Mouse (Mus musculus): ENCODE measurements at regions not wholly inside any gene's neighbourhood (a gene's known extent, or its start where the extent isn't known, plus 50 kb on each side); places are given as distances from the start of the nearest gene placed in this dataset.

DNA sequence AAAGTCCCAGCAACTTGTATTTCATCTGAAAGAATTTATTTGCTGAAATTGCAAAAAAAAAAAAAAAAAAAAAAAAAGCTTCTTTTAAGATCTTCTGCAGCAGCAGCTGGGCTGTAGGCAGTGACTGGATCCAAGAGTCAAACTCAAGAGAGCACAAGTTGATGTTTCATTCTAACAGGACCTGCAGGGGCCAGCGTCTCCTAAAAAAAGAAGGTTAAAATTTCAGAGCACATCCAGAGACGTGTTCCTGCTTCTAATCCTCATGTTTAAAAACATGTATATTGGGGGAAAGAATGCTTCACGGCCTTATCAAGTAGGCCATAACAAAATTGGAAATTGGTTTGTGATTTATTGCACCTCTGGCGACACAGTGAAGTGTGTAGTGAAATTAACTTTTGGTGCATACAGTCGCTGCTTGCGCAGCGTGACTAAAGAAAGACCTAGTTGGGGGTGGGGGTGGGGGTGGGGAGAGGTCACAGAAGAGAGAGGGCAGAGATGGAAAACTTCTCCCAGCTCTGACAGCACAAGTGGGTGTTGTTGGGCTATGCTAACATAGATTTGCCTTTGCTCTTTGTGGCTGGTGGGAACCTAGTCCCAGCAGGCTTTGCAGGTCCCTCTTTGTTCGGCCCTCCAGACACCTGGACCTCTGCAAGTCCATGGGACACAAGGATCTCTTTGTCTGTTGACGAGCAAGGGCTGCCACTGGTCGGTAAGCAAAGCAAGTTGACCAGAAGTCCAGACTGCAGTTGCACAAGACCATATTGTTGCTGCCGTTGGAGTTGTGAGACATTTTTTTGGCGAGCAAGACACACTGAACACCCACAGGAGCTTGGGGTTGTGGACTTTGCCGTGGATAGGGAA, 155.7 kb upstream of the Slc30a5 start:
- DNase-seq, result peak; percentile 47

DNA sequence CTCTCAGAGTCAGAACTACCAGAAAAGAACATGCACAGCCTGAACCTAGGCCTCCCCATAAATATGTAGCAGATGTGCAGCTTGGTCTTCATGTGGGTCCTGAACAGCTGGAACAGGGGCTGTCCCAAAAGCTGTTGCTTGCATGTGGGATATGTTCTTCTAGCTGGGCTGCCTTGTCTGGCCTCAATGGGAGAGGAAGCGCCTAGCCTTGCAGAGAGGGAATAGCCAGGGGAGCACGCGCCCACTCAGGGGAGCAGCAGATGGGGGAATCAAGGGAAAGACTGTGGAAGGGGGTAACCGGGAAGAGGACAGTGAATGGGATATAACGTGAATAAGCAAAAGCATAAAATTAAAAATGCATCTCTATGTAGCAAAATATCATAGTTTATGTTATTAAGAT, 154.9 kb upstream of the Slc30a5 start:
- DNase-seq, result no peak

DNA sequence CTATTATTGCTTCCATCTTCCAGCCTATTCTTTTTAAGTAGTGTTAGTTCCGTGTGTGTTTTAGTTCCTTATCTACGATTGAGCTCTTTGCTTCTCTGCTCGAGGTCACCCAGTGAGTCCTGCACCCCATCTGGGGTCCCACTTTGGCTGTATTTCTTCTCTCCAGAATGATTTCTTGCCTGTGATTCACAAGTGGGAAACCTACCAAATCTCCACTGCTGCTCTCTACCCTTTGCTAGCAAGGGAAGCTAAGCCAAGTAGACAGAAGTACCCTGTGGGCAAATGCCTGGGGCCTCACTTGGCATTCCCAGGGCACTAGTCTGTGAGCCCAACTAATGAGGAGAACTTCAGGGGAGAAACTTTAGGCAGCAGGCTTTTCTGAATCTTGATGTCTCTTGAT, 142.5 kb upstream of the Slc30a5 start:
- no peak for DNase-seq

DNA sequence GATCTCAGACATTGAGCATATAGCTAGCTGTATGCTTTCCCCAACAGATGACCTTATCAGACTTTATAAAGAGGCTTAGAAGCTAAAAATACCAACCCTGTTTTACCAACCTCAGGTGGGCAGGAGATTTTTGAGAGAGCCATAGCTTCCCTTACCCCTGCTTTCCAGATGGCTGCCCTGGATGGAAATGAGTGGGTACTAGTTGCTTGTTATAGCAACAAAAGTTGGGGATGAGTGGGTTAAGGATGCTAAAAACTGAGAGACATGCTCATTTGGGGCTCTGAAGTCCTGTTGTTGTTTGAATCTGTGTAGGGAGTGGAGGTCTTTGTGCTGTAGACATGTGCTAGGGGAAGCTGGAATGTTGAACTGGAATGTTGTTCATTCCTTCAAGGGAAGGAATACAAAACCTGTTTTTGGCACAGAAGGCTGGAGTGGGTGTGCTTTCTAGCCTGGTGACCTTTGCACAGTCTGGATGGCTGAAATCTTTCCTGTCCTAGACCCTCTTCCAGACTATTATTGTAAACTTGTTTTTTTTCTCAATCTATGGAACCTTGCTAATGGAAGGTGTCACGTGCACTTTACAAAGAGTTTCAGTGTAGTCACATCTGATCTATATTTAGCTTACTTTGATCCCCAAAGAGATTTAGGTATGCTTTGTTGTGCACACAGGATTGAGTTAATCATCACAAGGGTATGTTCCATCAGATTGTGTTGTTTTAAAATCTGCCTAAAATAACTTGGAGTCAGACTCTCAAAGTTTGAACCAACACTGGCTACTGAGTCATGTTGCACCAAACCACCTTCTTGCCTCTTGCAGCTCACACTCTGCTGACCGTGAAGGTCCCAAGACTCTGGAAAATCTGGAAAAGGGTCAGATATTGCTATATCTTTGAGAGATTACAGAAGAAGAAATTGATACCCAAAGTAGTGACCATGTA, 138.1 kb upstream of the Slc30a5 start:
- no peak for DNase-seq

DNA sequence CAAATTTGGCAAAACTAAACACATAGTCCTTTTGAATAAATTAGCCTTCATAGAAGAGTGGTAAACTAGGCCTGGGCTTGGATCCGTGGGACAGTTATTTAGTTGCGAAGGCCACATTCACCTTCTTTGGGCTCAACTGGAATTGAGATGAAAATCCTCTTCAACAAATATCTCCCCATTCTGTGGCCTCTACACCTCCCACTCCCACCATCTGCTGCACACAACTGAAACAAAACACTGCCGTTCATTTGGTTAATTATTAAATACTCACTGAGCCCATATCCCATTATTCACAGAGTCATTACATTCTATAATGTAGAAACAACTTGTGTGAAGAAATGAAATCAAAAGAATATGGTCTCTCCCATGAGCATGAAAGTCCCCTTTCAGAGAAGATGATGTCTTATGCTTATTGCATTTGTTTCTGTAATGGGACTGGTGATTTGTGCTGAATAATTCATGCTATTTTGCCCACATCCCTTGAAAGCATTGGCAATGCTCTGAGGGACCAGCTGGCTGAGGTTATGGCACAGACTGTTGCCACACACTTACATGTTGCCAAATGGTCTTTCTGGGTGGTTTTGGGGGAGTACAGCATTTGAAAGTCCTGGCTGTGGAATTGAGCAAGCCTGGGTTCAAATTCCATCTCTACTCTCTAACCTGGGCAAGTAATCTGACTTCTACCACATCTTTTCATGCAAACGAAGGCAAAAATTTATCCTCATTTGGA, 129.7 kb upstream of the Slc30a5 start:
- DNase-seq, result no peak

DNA sequence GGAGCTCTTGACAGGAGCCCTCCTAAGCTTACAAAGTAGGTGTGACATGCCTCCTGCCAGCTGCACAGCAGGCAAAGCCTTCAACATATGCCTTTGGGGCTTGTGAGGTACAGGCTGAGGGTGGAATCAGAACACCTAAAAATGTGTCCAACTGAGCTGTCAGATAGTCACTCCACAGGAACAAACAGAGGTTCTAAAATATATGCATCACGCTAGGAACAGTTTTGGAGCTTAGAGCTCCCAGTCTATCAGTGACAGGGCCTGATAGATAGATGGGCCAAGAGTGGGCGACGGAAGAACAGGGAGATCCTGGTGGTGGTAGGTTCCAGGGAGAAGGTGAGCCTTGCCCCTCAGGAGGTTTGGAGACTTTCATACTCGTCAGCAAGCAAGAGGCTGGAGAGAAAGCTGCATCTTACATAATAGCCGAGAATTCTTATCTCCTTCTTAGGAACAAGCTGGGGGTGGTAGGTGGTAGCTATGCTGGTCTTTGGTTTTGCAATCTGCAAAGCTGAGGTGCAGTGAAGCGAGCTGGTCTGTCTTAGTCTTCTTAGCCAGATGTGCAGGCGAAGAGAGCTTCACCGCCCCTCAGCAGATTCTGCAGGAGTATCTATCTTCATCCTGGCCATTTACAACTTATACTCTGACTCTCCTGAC, 121.5 kb upstream of the Slc30a5 start:
- no peak for DNase-seq

DNA sequence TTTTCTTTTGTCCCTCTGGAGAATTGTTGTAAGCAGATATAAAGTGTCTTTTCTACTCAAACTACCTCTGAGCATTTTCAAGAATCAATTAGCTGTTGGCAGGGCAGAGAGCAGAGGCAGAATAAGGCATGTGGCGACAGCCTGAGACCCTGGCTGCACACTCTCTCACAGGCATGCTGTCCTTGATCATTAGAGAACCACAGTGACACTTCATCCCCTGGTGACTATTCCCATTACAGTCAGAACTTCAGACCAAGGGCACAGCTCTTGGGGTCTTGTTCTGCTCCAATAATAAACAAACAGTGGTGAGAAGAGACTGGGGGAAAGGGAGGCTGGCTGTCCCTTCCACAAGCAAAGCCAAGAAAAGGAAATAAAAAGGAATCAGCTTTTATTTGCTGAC, 120.9 kb upstream of the Slc30a5 start:
- no peak for DNase-seq

DNA sequence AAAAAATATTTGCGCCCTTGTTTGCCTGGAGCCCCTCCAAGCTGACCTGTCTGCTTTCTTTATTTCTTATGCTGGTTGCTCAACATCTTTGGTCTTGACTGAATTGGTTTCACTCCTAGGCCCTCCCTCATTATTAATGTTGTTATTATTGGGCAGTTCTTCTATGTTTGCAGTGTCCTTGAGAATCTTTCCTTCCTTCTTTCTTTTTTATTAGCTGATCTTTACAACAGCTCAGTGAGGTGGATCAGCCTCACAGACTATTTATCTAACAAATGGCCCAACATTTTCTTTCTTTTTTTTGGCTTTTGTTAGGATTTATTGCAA, 117.9 kb upstream of the Slc30a5 start:
- no peak for DNase-seq

DNA sequence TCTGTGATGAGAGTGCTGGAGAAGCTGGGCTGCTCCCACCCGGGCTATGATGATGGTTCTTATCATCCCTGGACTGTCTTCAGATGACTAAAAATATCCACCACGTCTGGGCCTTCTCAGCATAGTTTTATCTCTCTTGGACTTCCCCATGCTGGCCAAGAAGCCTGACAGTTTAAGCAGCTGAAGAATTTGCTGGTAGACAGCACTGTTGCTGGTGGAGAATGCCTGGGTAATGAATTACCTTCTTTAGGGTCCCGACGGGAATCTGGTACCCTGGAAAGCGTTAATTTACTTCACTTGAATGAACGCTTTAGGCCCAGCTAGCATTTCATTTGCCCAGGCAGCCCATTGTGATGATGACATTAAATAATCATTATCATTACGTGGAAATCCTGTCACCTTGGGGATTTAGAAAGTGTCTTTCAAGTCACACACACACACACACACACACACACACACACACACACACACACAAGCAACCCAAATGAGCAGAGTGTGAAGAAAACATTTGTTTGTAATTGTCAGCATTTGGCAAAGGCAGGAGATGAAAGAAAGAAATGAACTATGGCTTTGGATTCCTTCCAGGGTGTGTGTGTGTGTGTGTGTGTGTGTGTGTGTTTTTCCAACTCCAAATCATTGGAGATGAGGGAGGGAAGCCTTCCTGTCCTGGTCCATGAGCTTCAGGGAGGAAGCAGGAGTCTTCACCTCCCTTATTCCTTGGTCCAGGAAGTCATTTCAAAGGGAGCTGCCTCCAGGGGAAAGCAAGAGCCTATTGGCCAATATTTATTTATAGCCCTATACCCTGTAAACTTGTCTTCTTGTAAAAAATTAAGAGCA, 117.3 kb upstream of the Slc30a5 start:
- DNase-seq, result no peak

DNA sequence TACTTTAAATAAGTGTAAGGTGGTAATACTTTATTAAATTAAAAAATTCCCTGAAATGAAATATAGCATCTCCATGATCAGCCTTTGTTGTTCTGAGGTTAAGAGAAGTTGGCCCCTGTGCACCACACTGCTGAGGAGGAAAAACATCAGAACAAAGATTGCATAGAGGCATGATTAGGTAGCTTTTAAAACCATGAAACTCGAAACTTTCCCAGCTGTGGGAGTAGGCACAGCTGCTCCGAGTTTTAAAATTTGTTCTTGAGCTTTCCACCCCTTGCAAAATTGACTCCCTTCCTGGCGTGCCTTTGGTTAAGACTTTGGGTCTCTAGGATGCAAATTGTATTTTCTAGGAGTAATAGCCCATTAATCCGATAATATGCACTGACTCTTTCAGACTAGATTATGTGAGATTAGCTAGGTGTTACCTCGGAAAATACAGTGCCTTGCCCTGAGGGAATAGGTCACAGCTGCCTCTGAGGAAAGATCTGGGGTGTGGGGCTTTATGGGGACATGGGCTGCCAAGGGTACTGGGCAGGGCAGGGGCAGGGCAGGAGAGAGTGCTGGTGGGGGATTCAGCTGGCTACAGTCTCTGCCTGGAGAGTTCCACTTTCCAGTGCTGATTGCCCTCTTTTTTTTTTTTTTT, 110.1 kb upstream of the Slc30a5 start:
- DNase-seq, result peak; percentile 57

DNA sequence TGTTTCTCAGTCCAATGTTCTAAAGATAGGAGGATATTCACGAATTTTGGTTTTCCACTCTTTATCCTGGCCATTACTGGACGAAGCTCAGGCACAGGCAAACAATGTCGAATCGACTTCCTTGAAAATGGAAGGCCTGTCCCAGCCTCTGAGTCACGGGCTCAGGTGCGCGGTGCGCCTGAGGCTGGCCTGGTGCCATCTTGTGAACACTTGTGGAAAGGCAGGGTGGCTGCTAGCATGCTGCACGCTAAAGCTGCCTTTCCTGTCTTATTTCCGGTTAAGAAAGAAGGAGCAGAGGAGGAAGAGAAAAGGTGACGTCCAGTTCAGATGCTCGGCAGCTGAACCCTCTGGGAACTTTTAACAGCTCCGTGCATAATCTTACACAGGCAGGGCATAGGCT, 107.6 kb upstream of the Slc30a5 start:
- DNase-seq, result no peak

DNA sequence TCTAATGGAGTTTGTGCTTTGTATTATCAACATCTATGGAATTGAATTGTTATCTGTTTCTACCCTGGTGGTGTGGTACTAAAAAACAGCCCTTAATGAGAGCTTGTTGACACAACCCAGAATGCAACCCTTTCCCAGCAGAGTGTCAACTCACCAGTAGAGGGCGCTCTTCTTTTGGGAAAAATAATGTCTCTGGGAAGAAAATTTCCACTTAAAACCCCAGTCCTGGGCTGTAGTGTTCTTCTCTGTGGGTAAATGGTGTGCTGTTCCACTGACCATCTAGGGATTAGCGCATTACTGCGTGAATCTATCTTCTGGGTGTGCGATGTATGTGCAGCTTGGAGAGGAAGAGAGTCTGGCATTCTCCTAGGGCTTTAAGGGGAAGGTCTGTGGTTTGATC, 106.5 kb upstream of the Slc30a5 start:
- DNase-seq, result peak; percentile 79

DNA sequence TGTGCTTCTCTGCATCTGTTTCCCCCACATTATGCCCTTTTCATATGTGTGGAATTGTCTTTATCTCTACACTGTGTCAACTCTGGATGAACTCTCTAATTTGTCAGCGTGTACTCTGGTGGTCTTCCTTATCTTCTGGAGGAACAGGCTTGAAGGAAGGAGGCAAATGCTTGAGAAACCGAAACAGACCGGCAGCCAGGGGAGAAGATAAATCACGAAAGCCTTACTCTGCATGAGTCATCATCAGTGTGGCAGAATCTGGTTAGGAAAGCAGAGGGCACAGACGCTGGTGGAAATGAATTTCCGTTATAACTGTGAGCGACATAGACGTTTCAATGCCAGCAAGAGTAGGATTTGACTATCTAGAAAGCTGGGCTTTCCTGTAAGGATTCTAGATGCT, 100.0 kb upstream of the Slc30a5 start:
- no peak for DNase-seq

DNA sequence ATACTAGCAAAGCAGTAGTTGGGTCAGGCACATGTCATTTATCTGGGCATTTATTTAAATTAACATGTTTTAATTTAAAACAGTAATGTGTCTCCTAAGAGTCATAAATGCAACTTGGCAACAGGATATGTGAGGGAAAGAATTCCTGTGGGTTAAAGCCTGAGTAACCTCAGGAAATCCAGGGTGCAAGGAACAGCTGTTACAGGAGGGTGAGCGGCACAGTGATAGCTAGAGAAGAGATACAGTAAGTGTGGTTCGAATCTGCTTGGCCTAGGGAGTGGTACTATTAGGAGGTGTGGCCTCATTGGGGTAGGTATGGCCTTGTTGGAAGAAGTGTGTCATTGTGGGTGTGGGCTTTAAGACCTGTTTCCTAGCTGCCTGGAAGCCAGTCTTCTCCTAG, 66.3 kb upstream of the Slc30a5 start:
- no peak for DNase-seq

DNA sequence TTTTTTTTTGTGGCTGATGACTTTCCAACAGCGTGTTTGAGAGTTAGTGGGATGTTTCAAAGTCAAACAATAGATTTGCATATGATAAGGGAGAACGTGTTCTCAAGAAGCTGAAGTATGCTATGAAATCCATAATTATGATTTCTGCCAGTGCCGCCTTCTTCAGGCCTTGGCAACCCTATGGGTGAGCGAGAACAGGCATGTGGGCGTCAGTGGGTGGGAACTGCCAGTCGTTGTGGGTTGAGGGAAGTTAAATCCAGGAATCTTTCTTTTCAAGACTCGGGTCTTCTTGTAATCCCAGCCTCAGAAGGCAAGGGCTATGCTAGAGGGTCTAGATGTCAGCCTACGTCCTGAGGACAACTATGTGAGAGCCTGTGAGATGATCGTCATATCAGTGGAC, 60.6 kb upstream of the Slc30a5 start:
- DNase-seq, result no peak

DNA sequence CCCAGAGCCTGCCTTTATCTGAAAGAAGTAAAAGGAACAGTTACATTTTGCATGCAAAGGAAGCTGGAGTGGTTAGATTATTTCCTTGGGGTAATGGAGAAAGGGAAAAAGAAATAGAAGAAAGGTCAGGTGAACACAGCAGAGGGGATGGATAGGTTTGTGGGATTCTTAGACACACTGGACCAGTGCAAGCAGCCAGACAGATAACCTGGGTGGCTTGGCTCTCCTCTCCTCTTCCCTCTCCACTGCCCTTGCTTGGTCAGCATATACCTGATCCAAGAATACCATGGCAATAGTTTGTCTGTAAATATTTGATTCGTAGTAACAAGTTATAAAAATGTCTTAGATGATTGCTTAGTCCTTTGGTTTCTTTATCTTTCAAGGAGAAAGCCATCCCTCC, 59.9 kb upstream of the Slc30a5 start:
- no peak for DNase-seq

DNA sequence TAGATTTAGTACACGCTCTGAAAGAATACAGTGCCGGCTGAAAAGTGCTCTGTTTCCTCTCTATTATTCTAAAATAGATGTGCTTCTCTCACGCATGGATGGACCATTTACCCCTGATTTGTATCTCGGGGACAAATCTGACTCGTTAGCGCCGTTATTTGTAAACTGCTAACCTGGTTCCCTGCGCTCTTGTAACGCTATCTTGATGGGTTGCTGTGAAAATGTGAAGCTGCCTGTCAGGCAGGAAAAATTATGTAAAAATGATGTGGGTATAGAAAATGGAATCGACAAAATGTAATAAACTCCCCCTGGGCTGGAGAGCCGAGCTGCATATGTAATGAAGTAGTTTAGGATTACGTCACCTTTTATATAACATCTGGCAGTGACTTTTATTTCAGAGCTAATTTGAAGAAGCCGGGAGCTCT, 59.4 kb upstream of the Slc30a5 start:
- no peak for DNase-seq

DNA sequence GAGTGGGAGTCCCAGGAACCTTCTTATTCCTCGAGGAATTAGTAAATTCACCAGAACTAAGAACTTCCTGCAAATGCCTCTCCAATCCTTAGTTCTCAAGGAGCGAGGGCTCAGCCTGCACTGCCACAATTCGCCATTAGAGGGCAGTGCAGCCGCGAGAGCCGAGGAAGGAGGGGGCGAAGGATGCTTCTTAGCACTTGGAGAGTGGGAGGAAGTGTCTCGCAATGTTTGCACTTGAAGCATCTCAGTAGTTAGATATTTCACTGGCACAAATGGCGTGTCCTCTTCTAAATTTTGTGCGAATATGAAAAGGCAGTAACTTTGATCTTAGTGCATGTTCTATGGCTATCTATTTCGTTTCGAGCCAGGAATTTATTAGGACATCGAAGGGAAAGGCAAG, 59.0 kb upstream of the Slc30a5 start:
- peak; percentile 74 for DNase-seq

DNA sequence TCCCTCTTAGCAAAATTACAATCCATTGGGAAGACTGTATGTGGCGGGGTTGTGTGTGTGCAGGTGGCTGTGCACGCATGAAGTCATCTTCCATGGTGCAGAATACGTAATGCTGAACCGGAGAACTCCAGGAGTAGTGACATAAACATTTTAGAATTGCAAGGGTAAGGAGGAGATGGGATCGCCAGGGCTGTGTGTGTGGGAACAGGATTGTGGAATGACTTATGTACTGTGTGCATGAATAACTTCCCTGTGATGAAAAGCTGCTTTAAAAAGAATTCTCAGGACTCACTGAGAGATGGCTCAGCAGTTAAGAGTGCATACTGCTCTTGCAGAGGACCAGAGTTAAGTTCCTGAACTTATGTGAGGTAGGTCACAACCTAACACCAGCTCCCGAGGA, 57.2 kb upstream of the Slc30a5 start:
- DNase-seq, result no peak

DNA sequence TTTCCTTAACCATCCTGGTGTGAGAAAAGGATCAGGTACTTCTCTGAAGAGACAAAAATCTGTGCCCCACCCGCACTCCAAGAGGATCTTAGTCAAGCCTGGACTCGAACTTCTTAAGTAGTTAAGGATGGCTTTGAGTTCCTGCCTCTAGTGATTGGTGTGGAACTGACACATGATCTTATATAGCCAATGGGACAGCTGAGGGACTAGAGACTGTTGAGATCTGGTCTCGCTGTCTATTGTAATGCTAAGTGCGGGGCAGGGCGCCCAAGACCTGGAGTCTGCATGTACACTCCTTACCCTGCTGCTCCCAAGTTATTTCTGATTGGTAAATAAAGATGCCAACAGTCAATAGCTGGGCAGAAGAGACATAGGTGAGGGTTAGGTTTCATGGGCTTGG, 55.3 kb upstream of the Slc30a5 start:
- DNase-seq, result no peak

DNA sequence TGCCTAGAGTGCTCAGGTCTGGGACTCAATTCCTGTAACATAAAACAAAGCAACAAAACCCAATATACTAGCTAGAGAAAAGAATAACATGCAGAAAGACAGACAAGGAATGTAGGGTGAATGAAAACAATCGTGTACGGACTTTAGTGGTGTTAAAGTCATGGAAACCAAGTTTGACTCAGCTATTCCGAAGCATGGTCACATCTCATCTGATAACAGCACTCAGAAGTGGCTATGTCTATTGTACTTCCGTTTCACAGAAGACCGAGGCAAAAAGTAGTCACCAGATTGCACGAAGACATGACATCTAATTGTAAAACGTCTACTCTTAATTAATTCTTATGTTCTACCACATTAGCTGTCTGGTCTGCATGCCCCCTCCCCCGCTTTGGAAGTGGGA, 50.5 kb upstream of the Slc30a5 start:
- DNase-seq, result no peak

Measured in retina, postnatal 1 day (tissue).